Mouse (Mus musculus) spleen, adult 2 months (tissue): ENCODE data around the gene Tmc6. TPM values are rescaled to one million over a fixed set of nuclear protein-coding genes. Genes with fewer than 3 reads are reported as not detected.

Experiments
- DNase-seq, 2 experiments: peaks; one replicate each; pipeline versions ENCODE4 v3.0.0 to v3.0.0-alpha.2; 2012 to 2021; ENCODE audit warnings: low spot score in 2 of 2, low read depth in 1 of 2
- H3K27ac ChIP-seq: fragments of 200-500 bp; 2 replicates; pipeline ENCODE4 v1.5.1; 2012; ENCODE audit warnings: low read length, inconsistent platforms; ENCODE audit not compliant: insufficient read depth
- H3K27me3 ChIP-seq: fragments of 200-500 bp; 2 replicates; pipeline ENCODE4 v1.6.1; 2012; ENCODE audit warnings: mild to moderate bottlenecking, moderate library complexity, low read length, inconsistent platforms; ENCODE audit not compliant: control insufficient read depth, insufficient read depth
- H3K36me3 ChIP-seq: fragments of 200-500 bp; 2 replicates; pipeline ENCODE4 v1.6.1; 2012; ENCODE audit warnings: mild to moderate bottlenecking, low read length, inconsistent platforms; ENCODE audit not compliant: control insufficient read depth, insufficient read depth
- H3K4me1 ChIP-seq: fragments of 200-500 bp; 2 replicates; pipeline ENCODE4 v1.6.1; 2011; ENCODE audit warnings: inconsistent platforms; ENCODE audit not compliant: control insufficient read depth, insufficient read depth, insufficient read length
- H3K4me3 ChIP-seq: fragments of 200-500 bp; 2 replicates; pipeline ENCODE4 v1.5.1; 2011; ENCODE audit warnings: mild to moderate bottlenecking, inconsistent platforms; ENCODE audit not compliant: insufficient read depth, insufficient read length; ENCODE audit errors: extremely low read depth
- CTCF ChIP-seq: fragments of 200-500 bp; IDR thresholded peaks from 2 replicates; pipeline ENCODE4 v1.5.1; 2011; ENCODE audit warnings: mild to moderate bottlenecking, inconsistent platforms; ENCODE audit not compliant: insufficient read depth, insufficient read length, insufficient replicate concordance; ENCODE audit errors: extremely low read depth
- POLR2A ChIP-seq: fragments of 200-500 bp; IDR thresholded peaks from 2 replicates; pipeline ENCODE4 v1.6.1; 2011; ENCODE audit warnings: low read depth, low read length, inconsistent platforms
- WGBS: fragments of 180-500 bp; shearing (Covaris S2); methylation state at CpG from one replicate; pipeline ENCODE4 v1.1.7; 2018; 5-methylcytosine and 5-hydroxymethylcytosine counted together
- polyA plus RNA-seq: library from polyadenylated mRNA; depleted of rRNA; stranded (reverse); fragments of >200 nt; gene quantifications from 2 replicates; pipeline ENCODE4 v1.2.3, GENCODE M21; 2012

Gene Tmc6
- polyA plus RNA-seq, 1 experiment, result 119 TPM

- no peak for DNase-seq
- H3K4me3 ChIP-seq, result peak overlapping the region; percentile 26
- peaks cover 27% of the 10 kb centered on the region; the same call in 1 of the 2 replicates for H3K4me1 ChIP-seq
- H3K36me3 ChIP-seq, result no peaks in the 10 kb centered on the region
- TF ChIP-seq POLR2A (no peak), CTCF (no peak)
- H3K27me3 ChIP-seq, result no peaks in the 10 kb centered on the region
- 60% methylated on average over 8 of the region's 8 CpGs for WGBS
- H3K27ac ChIP-seq, result peak overlapping the region; percentile 94
Observed at GRCm38 (mm10) chr11:117826916-117827315, 44.9 kb upstream of the Tmc6 start.

- Histone ChIP-seq H3K4me3 (0 out of 2 replicates have a peak overlapping the region, but pooled peaks have one; percentile 37), H3K27ac (peak overlapping the region; percentile 94; the same call in 1 of the 2 replicates), H3K27me3 (no peaks in the 10 kb centered on the region), H3K4me1 (peaks cover 27% of the 10 kb centered on the region; the same call in 1 of the 2 replicates), H3K36me3 (peaks cover 6% of the 10 kb centered on the region)
- WGBS, result 60% methylated on average over 5 of the region's 5 CpGs
- DNase-seq, result no peak
- TF ChIP-seq CTCF, result no peak
- TF ChIP-seq POLR2A, result no peak
Observed at GRCm38 (mm10) chr11:117826164-117826563, 44.2 kb upstream of the Tmc6 start.

DNA sequence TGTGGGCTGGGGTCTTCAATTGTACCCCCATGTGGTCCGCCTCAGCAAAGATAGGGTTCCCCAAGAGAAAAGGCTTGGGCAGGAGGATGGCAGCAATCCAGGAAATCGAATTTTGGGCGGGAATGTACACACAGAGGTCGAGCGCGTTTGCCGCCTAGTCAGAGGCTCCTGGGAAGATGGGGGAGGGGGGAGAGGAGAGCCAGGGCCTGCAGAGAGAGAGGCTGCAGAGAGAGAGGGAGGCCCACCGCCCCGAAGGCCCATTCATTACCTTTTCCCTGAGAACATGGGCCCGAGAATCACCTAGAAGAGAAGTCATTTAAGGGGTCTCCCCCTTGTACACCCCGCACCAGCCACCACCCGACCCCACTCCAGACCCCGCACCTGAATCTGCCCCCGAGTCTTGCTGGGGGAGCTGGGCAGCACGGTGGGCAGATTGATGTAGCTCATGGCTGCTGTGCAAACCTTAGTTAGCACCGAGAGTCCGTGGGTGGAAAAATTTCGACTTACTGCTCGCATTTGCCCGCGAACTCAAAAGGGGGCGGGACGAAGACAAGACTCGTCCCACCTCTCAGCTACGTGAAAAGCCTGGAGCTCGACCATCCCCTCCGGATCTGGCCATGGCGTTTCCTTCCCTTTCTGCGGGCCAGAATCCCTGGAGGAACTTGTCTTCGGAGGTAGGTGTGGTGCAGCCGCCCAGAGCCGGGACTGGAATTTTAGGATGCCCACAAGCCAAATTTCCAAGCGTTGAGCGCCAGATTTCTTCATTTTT is 43.5 kb upstream of the Tmc6 start, which contains the start of the genes Afmid and Tk1:
TSS of gene Afmid (plus strand) at position 592 of the 769 bp plus-strand sequence.
TSS of gene Tk1 (minus strand) at position 760 of the 769 bp plus-strand sequence.
- DNase-seq, result peak; percentile 29 to 41
- Histone ChIP-seq H3K27ac (peak within 1 kb of the TSS; percentile 94), H3K4me1 (peaks cover 27% of the 10 kb centered on the region; the same call in 1 of the 2 replicates), H3K36me3 (peaks cover 6% of the 10 kb centered on the region), H3K27me3 (no peaks in the 10 kb centered on the region), H3K4me3 (peak within 1 kb of the TSS; percentile 38)
- 2% methylated on average over 34 of the region's 34 CpGs for WGBS
- TF ChIP-seq POLR2A, result no peak
- TF ChIP-seq CTCF, result no peak

DNA sequence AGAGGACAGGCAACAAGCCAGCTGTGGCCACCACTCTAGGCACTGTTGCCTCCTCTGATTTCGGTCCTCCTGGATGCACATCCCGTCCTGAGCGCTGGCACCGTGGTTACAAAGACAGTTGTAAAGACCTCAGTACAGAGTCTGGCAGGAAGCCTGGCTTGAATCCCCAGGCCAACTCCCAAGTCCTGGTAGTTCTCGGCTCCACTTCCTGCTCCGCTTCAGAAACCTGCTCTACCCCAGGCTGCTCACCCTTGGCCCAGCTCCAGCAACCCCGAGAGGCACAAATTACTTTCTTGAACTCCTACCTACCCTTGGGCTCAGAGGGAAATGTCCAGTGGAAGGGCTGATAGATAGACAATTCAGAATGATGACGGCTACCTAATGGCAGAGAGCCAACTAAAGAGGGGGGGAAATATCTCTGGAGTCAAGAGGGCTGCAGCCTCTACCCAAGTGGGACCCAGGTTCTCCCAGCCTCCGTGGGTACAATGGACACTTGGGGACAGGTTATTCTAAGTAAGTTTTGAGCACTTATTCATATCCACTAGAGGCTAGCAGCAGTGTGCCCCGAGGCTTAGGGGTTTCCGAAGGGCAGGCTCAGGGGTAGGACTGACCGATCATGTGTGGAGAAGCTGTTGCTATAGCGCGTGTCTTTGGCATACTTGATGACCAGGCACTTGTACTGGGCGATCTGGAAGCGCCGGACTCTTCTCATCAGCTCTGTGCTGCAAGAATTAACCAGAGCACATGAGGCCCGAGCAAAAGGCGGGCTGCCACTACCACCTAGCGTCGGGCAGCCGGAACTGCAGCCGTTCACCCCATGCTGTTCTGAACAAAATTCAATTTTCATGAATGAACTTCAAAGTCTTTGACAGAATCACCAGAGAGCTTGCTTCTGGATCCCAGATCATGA is 42.3 kb upstream of the Tmc6 start:
- peak overlapping the region; percentile 3; the same call in 1 of the 2 replicates for H3K27ac ChIP-seq
- peak overlapping the region; percentile 28; the same call in 1 of the 2 replicates for H3K4me3 ChIP-seq
- H3K4me1 ChIP-seq, result peaks cover 27% of the 10 kb centered on the region; the same call in 1 of the 2 replicates
- 22% methylated on average over 23 of the region's 23 CpGs for WGBS
- peak; percentile 50 to 69 for DNase-seq
- no peaks in the 10 kb centered on the region for H3K27me3 ChIP-seq
- H3K36me3 ChIP-seq, result peaks cover 12% of the 10 kb centered on the region
- peak; percentile 99 for TF ChIP-seq CTCF
- TF ChIP-seq POLR2A, result no peak

DNA sequence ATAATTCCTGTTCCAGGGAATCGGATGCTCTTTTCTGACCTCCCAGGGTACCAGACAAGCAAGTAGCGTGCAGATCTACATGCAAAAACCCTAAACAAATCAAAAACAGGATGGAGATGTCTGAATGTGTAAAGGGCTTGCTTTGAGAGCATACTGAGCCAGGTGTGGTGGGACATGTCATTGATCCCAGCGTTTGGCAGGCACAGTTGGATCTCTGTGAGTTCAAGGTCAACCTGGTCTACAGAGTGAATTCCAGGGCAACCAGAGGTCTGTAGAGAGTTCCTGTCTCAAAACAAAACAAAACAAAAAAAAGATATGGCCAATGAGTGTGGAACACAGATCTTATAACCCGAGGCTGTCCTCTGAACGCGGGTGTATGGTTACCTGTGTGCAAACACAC is 41.4 kb upstream of the Tmc6 start:
- Histone ChIP-seq H3K4me3 (no peak overlapping the region), H3K36me3 (peaks cover 15% of the 10 kb centered on the region), H3K27me3 (no peaks in the 10 kb centered on the region), H3K4me1 (peaks cover 19% of the 10 kb centered on the region; the same call in 1 of the 2 replicates), H3K27ac (no peak overlapping the region)
- 92% methylated on average over 6 of the region's 6 CpGs for WGBS
- DNase-seq, result no peak
- TF ChIP-seq CTCF, result no peak

- H3K36me3 ChIP-seq, result peaks cover 19% of the 10 kb centered on the region
- 81% methylated on average over 7 of the region's 7 CpGs for WGBS
- H3K4me1 ChIP-seq, result peaks cover 14% of the 10 kb centered on the region; the same call in 1 of the 2 replicates
- no peaks in the 10 kb centered on the region for H3K27me3 ChIP-seq
- TF ChIP-seq POLR2A (no peak), CTCF (no peak)
- no peak for DNase-seq
- H3K27ac ChIP-seq, result peak overlapping the region; percentile 50
- H3K4me3 ChIP-seq, result no peak overlapping the region
Observed at GRCm38 (mm10) chr11:117822728-117823241, 40.8 kb upstream of the Tmc6 start.
